Mouse (Mus musculus): ENCODE measurements around the gene Ano8. TPM values are rescaled to one million over a fixed set of nuclear protein-coding genes. Genes with fewer than 3 reads are reported as not detected.

Ano8 gene
- total RNA-seq, 1 experiment from 2014 or later = 9.2 TPM

Other genes starting within 250 kb of the Ano8 start
- gene Myo9b, start 213.2 kb downstream of the Ano8 start, total RNA-seq (2017) = 43.6 and 45.6 TPM in 2 replicates
- 45.8 and 54.6 TPM in 2 replicates for gene Haus8, start 213.0 kb downstream of the Ano8 start, total RNA-seq (2017)
- gene Use1, start 119.1 kb downstream of the Ano8 start, total RNA-seq (2017) = 178 and 190 TPM in 2 replicates
- gene Ocel1, start 114.7 kb downstream of the Ano8 start, total RNA-seq (2017) = 14.6 and 16.5 TPM in 2 replicates
- gene Nr2f6, start 104.0 kb downstream of the Ano8 start, total RNA-seq (2017) = 1.7 and 15.0 TPM in 2 replicates
- gene Ushbp1, start 90.2 kb downstream of the Ano8 start, total RNA-seq (2017) = not detected in 2 replicates
- 71.4 and 85.8 TPM in 2 replicates for gene Babam1, start 89.1 kb downstream of the Ano8 start, total RNA-seq (2017)
- 7.1 and 14.8 TPM in 2 replicates for gene Ankle1, start 80.0 kb downstream of the Ano8 start, total RNA-seq (2017)
- gene Abhd8, start 22.3 kb downstream of the Ano8 start, total RNA-seq (2017) = 19.8 and 20.7 TPM in 2 replicates
- 35.8 and 61.7 TPM in 2 replicates for gene Mrpl34, start 21.0 kb downstream of the Ano8 start, total RNA-seq (2017)
- 15.8 and 18.9 TPM in 2 replicates for gene Dda1, start 16.8 kb downstream of the Ano8 start, total RNA-seq (2017)
- 8.8 and 14.1 TPM in 2 replicates for gene Gtpbp3, start 2.1 kb upstream of the Ano8 start, total RNA-seq (2017)
- 0.38 TPM in 1 of 2 replicates, not detected in the other for gene Plvap, start 25.8 kb upstream of the Ano8 start, total RNA-seq (2017)
- gene Ccdc194, start 39.7 kb upstream of the Ano8 start, total RNA-seq (2017) = not detected in 2 replicates
- 65.1 and 74.2 TPM in 2 replicates for gene Bst2, start 51.5 kb upstream of the Ano8 start, total RNA-seq (2017)
- gene Mvb12a, start 57.0 kb upstream of the Ano8 start, total RNA-seq (2017) = 37.2 and 60.0 TPM in 2 replicates
- 0.38 TPM in 1 of 2 replicates, not detected in the other for gene Tmem221, start 72.9 kb upstream of the Ano8 start, total RNA-seq (2017)
- gene Nxnl1, start 80.6 kb upstream of the Ano8 start, total RNA-seq (2017) = 0.40 and 0.50 TPM in 2 replicates
- 13.3 and 16.6 TPM in 2 replicates for gene Slc27a1, start 82.9 kb upstream of the Ano8 start, total RNA-seq (2017)
- 51.4 and 93.2 TPM in 2 replicates for gene Pgls, start 106.2 kb upstream of the Ano8 start, total RNA-seq (2017)
- 1.0 and 9.7 TPM in 2 replicates for gene Fam129c, start 111.7 kb upstream of the Ano8 start, total RNA-seq (2017)
- gene Colgalt1, start 125.0 kb upstream of the Ano8 start, total RNA-seq (2017) = 53.6 and 78.4 TPM in 2 replicates
- 2.6 and 3.6 TPM in 2 replicates for gene Unc13a, start 185.8 kb upstream of the Ano8 start, total RNA-seq (2017)
- 32.8 and 34.1 TPM in 2 replicates for gene Jak3, start 190.3 kb upstream of the Ano8 start, total RNA-seq (2017)
- gene Insl3, start 203.3 kb upstream of the Ano8 start, total RNA-seq (2017) = 6.2 and 8.9 TPM in 2 replicates
- gene B3gnt3, start 215.8 kb upstream of the Ano8 start, total RNA-seq (2017) = 1.3 TPM in 2 replicates
- gene Fcho1, start 239.8 kb upstream of the Ano8 start, total RNA-seq (2017) = 90.7 and 99.4 TPM in 2 replicates